Mouse (Mus musculus): ENCODE results near the gene Hhipl2. TPM values are rescaled to one million over a fixed set of nuclear protein-coding genes. Genes with fewer than 3 reads are reported as not detected.

Hhipl2 gene
- total RNA-seq, 2 experiments from 2014 or later, result 0.21 to 0.30 TPM

DNA sequence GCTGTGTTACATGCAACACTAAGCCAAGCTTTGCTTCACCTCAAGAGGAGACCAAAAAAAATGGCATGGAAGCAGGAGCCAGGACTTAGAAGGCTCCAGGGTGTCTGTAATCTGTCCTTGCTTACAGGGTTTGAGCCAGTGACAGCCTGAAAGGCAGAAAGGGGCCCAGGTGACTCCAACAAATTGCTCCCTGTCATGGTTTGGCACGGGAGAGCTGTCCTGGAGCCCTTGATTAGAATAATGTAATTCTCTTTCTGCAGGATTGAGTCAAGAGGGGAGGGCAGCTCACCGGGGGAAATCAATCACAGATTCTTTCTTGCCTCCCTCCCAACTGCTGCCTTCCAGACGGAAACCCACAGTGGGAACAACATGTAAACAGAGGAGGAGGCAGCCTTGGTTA lies 35.1 kb downstream of the Hhipl2 start:
- DNase-seq (ENCODE audit: extremely low spot score in 1 of 2, low spot score in 1 of 2), result no peak

Other genes starting within 250 kb of the Hhipl2 start
- 1 to 10 TPM; 3.7 to 5.0 TPM for gene Disp1, start 196.7 kb upstream of the Hhipl2 start, total RNA-seq (2021)
- gene Aida, start 121.6 kb upstream of the Hhipl2 start, total RNA-seq (2021), result 10 to 100 TPM; 45.2 to 50.7 TPM
- gene Brox, start 120.9 kb upstream of the Hhipl2 start, total RNA-seq (2021), result 10 to 100 TPM; 51.3 to 52.7 TPM
- gene Mia3, start 48.7 kb upstream of the Hhipl2 start, total RNA-seq (2021), result 100 to 1,000 TPM; 210 to 220 TPM
- gene Taf1a, start 29.2 kb upstream of the Hhipl2 start, total RNA-seq (2021), result 10 to 100 TPM; 16.7 to 19.1 TPM

Measured in layer of hippocampus, postnatal 25 days (tissue).